Mouse (Mus musculus) hindbrain, embryonic 10.5 days (tissue): ENCODE results near the gene Chdh. TPM values are rescaled to one million over a fixed set of nuclear protein-coding genes. Genes with fewer than 3 reads are reported as not detected.

Experiments
- DNase-seq: peaks from one replicate; pipeline ENCODE4 v3.0.0-alpha.2; 2017; ENCODE audit warnings: low spot score
- H3K27ac ChIP-seq: fragments of 300-500 bp; sonication (generic); 2 replicates; pipeline ENCODE4 v1.5.1; 2016; ENCODE audit warnings: mild to moderate bottlenecking, moderate library complexity
- H3K27me3 ChIP-seq: fragments of 300-500 bp; sonication (generic); 2 replicates; pipeline ENCODE4 v1.6.1; 2016; ENCODE audit warnings: mild to moderate bottlenecking; ENCODE audit not compliant: poor library complexity, insufficient read depth, severe bottlenecking
- H3K36me3 ChIP-seq: fragments of 300-500 bp; sonication (generic); 2 replicates; pipeline ENCODE4 v1.6.1; 2016; ENCODE audit warnings: mild to moderate bottlenecking, moderate library complexity
- H3K4me1 ChIP-seq: fragments of 300-500 bp; sonication (generic); replicated peaks from 2 replicates; pipeline ENCODE4 v1.6.1; 2016; ENCODE audit warnings: mild to moderate bottlenecking
- H3K4me3 ChIP-seq: fragments of 300-500 bp; sonication (generic); 2 replicates; pipeline ENCODE4 v1.5.1; 2016; ENCODE audit warnings: mild to moderate bottlenecking, moderate library complexity
- H3K9me3 ChIP-seq: fragments of 300-500 bp; sonication (generic); 2 replicates; pipeline ENCODE4 v1.6.1; 2016; ENCODE audit warnings: mild to moderate bottlenecking, moderate library complexity
- WGBS: fragments of 180-500 bp; shearing (Covaris S2); methylation state at CpG from one replicate; pipeline ENCODE4 v1.1.7; 2016; 5-methylcytosine and 5-hydroxymethylcytosine counted together
- polyA plus RNA-seq: library from polyadenylated mRNA; unstranded; fragments of >200 nt; fragmentation: Nextera tagmentation; extraction: Ambion mirVana; gene quantifications from 2 replicates; pipeline ENCODE4 v1.2.1, GENCODE M21; 2016

The Chdh gene
- polyA plus RNA-seq = 0.09 and 0.11 TPM in 2 replicates

DNA sequence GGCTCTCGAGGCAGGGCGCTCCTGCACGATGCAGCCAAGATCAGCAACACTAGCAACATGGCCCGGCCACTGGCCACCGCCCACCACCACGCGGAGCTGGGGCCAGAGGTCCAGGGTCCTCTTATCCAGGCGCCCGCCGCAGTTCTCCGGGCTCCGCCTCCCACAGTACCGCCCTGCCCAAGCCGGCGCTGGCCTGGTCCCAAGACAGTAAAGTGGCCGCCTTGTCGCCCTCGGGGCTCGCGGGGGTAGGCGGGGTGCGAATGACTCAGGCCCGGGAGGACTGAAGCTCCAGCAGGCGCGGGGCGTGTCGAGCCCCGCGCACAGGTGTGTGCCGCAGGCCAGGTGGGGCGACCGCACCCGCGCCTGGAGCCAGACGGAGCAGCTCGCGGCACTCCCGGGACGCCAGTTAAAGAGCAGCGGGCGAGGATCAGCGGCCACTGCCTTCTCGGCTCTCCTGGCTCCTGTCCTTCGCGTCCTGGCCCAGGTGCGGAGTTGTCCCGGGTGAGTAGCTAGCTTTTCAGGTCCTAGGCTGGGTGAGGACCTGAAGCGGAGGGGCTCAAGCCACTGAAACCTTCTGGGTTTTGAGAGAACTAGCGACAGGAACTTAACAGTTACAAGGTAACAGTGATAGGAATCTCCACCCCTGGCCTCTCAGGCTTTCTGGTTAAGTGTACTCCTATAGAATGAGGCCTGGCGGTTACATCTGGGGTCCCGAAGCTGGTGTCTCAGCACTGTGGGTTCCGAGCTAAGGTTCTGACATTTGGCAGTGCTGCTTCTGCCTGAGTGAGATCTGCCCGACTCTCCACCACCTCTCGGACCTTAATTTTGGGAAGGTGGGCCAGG is at the start of gene Chdh, which contains the start of gene Il17rb:
Chdh (plus strand) TSS at position 291 of the 843 bp plus-strand sequence.
Il17rb (minus strand) TSS at position 164 of the 843 bp plus-strand sequence.
- Histone ChIP-seq H3K27me3 (peaks cover 43% of the 10 kb centered on the region), H3K36me3 (no peaks in the 10 kb centered on the region), H3K27ac (peak within 1 kb of the TSS; percentile 37; the same call in 1 of the 2 replicates), H3K4me3 (peak within 1 kb of the TSS; percentile 61), H3K9me3 (no peaks in the 10 kb centered on the region), H3K4me1 (peaks cover 11% of the 10 kb centered on the region)
- peak; percentile 45 for DNase-seq
- WGBS = 9% methylated on average over 54 of the region's 54 CpGs

DNA sequence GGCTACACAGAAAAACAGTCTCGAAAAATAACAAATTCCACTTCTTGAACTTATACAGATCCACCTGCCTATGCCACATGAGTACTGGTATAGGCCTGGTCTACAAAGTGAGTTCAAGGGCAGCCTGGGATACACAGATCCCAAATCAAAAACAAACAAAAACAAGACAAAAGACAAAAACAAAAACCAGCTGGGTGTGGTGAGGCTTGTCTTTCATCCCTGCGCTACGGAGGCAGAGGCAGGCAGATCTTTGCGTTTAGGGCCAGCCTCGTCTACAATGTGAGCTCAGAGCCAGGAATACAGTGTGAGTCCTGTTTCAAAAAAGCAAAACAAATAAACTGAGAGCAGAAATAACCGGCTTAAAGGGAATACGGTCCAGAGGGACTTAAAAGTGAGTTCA is 41.2 kb upstream of the Chdh start:
- H3K27ac ChIP-seq = peak overlapping the region; percentile 94
- H3K4me3 ChIP-seq = peak overlapping the region; percentile 94
- peaks cover 26% of the 10 kb centered on the region for H3K36me3 ChIP-seq
- WGBS = 65% methylated on average over 7 of the region's 7 CpGs
- no peaks in the 10 kb centered on the region for H3K27me3 ChIP-seq
- no peaks in the 10 kb centered on the region for H3K9me3 ChIP-seq
- peaks cover 22% of the 10 kb centered on the region for H3K4me1 ChIP-seq
- no peak for DNase-seq

DNA sequence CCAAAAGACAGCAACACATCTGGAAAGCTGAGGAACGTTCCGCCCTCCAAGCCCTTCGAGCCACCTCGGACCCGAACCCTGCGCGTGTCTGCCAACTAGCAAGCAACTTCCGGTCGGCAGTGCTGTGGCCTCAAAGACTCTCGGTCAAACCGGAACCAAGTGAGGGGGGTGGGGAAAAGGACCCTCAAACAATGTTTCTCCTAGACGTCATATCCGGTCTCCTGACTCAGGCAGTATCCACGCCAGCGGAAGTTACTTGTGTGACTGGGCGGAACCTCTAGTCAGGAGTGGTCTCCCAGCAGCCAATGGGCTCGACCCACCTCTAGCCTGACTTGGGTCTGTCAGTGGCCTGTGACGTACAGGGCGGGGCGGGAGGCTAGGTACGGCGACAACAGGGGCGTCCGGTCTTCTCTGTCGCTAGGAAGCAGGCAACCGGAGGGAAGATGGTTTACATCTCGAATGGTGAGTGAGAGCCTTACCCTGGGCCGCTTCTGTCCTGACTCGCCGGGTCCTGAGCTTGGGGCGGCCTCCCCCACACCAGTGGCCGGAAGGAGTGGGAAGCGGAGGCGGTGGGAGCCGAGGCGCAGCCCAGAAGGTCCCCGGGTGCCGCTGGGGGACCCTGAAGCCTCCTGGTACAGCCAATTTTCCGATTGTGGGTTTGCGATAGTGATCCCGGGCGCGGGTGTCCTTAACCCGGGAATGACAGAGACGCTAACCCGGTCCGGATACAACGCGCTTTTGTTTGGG is 40.6 kb upstream of the Chdh start, which contains the start of gene Selenok:
Selenok (plus strand) TSS at position 234 of the 747 bp plus-strand sequence.
- no peaks in the 10 kb centered on the region for H3K9me3 ChIP-seq
- H3K4me3 ChIP-seq = peak within 1 kb of the TSS; percentile 94
- peak; percentile 97 for DNase-seq
- H3K27me3 ChIP-seq = no peaks in the 10 kb centered on the region
- H3K27ac ChIP-seq = peak within 1 kb of the TSS; percentile 94
- peaks cover 22% of the 10 kb centered on the region for H3K4me1 ChIP-seq
- H3K36me3 ChIP-seq = peaks cover 33% of the 10 kb centered on the region
- WGBS = under 1% methylated on average over 49 of the region's 49 CpGs

DNA sequence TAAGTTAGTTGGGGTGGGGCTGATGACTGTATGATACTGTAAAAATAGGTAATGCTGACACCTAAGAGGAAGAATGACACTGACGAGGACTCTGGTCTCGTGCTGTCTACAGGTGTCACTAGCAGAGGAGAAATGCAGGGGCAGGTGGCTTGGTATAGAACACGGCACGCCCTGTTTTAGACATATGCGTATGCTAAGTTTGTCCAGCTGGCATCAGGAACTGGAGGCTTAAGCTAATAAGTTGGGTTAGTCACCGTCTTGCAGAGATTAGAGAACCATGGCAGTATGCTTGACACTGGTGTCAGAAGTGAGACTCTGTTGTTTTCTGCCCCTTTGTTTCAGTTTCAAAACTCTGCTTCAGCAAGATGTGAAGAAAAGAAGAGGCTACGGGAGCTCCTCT is 37.4 kb upstream of the Chdh start:
- no peaks in the 10 kb centered on the region for H3K27me3 ChIP-seq
- H3K27ac ChIP-seq = no peak overlapping the region
- 98% methylated on average over 7 of the region's 7 CpGs for WGBS
- H3K4me3 ChIP-seq = no peak overlapping the region
- H3K36me3 ChIP-seq = peaks cover 65% of the 10 kb centered on the region
- no peak for DNase-seq
- peaks cover 22% of the 10 kb centered on the region for H3K4me1 ChIP-seq
- no peaks in the 10 kb centered on the region for H3K9me3 ChIP-seq

DNA sequence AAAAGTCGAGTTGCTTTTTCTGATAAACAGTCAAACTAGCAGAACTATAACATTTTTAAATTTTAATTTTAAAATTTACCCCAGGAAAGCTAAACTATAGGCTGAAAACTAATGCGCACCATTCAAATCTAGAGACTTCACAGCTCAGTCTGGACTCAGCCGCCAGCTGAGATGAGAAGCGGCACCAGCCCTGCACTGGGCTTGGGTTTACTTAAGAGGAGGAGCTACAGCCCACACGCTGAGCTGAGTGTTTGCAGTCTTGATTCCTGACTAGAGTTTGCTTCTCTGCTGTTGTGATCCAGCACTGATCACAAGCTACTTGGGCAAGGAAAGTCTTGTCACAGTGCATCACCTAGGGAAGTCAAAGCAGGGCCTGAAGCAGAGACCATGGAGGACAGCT is 36.8 kb upstream of the Chdh start:
- H3K27ac ChIP-seq = no peak overlapping the region
- no peak overlapping the region for H3K4me3 ChIP-seq
- H3K36me3 ChIP-seq = peaks cover 67% of the 10 kb centered on the region
- peaks cover 22% of the 10 kb centered on the region for H3K4me1 ChIP-seq
- H3K9me3 ChIP-seq = no peaks in the 10 kb centered on the region
- WGBS = 84% methylated on average over 5 of the region's 5 CpGs
- no peak for DNase-seq
- H3K27me3 ChIP-seq = no peaks in the 10 kb centered on the region

DNA sequence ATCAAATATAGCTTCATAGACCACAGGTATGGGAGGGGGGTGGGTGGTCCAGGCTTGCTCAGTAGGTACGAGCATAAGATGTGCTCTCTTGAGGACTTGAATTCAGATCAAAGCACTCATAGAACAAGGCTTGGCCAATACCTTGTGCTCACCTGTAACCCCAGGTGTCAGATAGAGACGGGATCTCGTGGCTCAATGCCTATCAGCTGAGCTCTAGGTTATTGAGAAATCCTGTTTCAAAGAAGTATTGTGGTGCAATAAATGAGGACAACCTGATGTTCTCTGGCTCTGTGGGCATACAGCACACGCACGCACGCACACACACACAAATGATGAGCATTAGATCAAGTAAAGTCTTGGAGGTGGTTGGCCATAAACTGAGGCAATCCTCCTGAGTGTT is 31.9 kb upstream of the Chdh start:
- H3K27me3 ChIP-seq = no peaks in the 10 kb centered on the region
- DNase-seq = no peak
- H3K9me3 ChIP-seq = peaks cover 9% of the 10 kb centered on the region
- no peak overlapping the region for H3K4me3 ChIP-seq
- peaks cover 70% of the 10 kb centered on the region for H3K36me3 ChIP-seq
- no peak overlapping the region for H3K27ac ChIP-seq
- H3K4me1 ChIP-seq = peaks cover 10% of the 10 kb centered on the region
- 96% methylated on average over 6 of the region's 6 CpGs for WGBS

DNA sequence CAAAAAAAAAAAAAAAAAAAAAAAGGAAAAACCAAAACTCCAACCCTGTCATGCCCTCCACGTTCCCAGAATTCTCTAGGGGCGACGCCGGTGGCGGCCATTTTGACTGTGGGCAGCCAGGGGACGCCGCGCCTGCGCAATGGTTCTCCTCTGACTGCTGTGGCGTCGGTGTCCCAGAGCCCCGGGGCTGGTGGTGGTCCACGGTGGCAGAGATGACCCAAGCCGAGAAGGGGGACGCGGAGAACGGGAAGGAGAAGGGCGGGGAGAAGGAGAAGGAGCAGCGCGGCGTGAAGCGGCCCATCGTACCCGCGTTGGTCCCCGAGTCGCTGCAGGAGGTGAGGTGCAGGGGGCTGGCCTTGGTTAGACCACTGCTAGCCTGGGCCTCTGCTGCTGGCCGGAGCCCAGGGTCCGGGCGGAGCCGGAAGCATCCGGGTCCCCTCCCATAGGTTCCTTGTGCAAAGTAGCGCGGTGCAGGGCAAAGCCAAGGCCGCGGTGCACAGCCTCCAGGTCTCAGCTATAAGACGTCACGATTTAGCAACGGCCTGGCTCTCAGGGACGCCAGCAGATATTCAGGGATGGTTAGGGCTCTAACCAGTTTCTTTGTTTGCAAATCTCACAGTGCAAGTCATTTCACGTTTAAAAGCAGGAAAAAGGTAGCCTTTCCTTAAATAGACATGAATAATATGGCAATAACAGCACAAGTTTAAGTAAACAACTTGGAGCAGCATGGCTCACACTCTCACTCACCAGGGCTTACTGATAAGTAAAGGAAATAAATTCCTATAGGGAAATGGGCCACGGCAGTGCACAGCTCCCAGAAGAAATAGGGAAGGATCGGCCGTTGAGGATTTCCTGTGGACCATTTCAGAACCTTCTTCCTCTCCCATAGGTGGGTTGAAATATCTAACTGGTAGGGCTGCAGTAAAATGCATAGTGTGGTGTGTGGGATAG is 30.3 kb upstream of the Chdh start, which contains the start of gene Actr8:
Actr8 (plus strand) TSS at position 84 of the 951 bp plus-strand sequence.
- peak; percentile 95 for DNase-seq
- peaks cover 10% of the 10 kb centered on the region for H3K4me1 ChIP-seq
- WGBS = 4% methylated on average over 44 of the region's 44 CpGs
- no peaks in the 10 kb centered on the region for H3K27me3 ChIP-seq
- peak within 1 kb of the TSS; percentile 80 for H3K4me3 ChIP-seq
- H3K36me3 ChIP-seq = peaks cover 70% of the 10 kb centered on the region
- peak within 1 kb of the TSS; percentile 97 for H3K27ac ChIP-seq
- H3K9me3 ChIP-seq = peaks cover 12% of the 10 kb centered on the region

DNA sequence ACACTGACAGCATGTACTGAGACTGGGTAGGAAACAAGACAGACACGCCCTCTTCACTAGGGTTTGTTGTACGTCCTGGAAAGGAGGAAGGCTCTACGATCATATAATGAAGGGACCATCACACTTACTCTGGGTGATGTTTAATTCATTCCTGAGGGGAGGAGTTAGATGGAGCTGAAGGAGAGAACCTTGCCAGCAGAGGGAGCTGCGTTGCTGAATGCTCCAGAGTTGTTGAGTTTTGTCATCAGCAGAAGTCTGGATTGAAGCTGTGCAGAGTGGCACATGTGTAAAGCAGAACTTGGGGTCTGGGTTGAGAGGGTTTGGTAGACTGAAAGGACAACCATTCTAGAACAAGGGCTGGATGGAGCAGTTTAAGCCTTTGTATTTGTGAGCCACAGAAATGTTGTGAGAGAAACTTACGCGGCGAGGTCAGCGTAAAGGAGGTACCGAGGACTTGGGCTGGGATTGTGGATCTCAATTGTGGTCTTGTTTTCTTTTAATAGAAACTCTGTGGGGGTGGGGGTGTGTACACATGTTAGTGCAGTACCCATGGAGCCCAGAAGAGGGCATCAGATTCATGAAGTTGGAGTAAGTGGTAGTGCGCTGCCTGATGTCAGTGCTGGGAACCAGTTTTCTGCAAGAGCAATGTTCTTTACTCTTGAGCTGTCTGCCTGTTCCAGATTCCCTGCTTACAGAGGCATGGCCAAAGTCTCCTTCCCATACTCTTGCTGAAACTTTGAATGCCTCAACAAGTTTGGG is 28.2 kb upstream of the Chdh start:
- peaks cover 70% of the 10 kb centered on the region for H3K36me3 ChIP-seq
- H3K4me1 ChIP-seq = peaks cover 10% of the 10 kb centered on the region
- no peaks in the 10 kb centered on the region for H3K27me3 ChIP-seq
- WGBS = 95% methylated on average over 10 of the region's 10 CpGs
- no peak for DNase-seq
- no peak overlapping the region for H3K4me3 ChIP-seq
- H3K9me3 ChIP-seq = peaks cover 12% of the 10 kb centered on the region
- H3K27ac ChIP-seq = no peak overlapping the region

DNA sequence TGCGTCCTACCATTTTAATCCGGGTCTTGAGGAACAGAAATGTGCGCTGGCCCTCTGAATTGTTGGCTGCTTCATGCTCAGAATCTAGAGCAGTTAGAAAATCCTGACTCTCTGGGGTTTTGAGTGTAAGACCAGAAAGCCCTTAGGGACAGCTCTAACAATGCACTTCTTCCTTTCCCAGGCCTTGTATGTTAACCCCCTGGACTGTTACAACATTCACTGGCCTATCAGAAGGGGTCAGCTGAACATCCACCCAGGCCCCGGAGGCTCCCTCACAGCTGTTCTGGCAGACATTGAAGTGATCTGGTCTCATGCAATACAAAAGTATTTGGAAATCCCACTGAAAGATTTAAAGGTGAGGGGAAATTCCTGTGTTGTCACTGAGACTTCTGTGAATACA is 22.7 kb upstream of the Chdh start:
- no peak overlapping the region for H3K27ac ChIP-seq
- H3K27me3 ChIP-seq = no peaks in the 10 kb centered on the region
- no peaks in the 10 kb centered on the region for H3K4me1 ChIP-seq
- H3K4me3 ChIP-seq = no peak overlapping the region
- H3K36me3 ChIP-seq = peaks cover 100% of the 10 kb centered on the region
- WGBS = 96% methylated on average over 4 of the region's 4 CpGs
- H3K9me3 ChIP-seq = peaks cover 3% of the 10 kb centered on the region; the same call in 1 of the 2 replicates
- no peak for DNase-seq

DNA sequence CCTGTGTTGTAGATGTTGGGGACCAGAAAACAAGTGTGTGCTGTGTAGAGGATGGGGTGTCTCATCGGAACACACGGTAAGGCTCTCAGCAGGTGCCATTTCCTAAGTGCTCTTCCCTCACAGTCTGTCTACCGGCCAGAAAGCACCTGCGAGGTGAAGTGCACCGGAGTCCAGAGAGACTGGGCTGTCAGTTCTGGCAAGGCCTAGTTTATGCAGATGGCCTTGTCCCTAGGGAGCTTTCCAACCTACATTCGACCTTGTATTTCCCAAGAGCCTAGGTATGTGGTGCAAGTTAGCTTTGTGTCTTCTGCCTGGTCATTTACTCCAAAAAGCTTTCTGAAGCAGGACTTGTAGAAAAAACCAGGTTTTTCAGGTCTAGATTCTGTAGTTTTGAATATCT is 21.5 kb upstream of the Chdh start:
- WGBS = 95% methylated on average over 6 of the region's 6 CpGs
- H3K36me3 ChIP-seq = peaks cover 100% of the 10 kb centered on the region
- no peaks in the 10 kb centered on the region for H3K4me1 ChIP-seq
- no peak overlapping the region for H3K4me3 ChIP-seq
- no peak overlapping the region for H3K27ac ChIP-seq
- H3K9me3 ChIP-seq = no peaks in the 10 kb centered on the region; the same call in 1 of the 2 replicates
- no peak for DNase-seq
- no peaks in the 10 kb centered on the region for H3K27me3 ChIP-seq

DNA sequence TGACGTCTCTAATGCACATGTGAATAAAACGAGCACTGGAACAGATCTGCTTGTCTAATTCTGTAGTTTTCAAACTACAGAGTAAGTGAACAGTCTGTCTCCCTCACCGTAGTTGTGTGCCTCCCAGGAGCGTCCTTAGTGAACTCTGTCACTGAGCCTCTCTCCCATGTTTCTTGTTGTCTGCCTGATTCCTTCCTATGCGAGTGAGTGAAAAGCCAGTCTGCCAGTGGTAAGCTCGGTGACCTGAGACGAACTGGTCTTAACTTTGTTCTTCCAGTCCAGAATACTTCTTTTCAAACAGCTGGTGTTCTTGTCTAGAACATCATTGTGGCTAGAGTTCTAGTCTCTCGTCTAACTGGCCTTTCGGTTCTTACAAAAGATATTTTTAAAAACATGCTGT is 21.1 kb upstream of the Chdh start:
- H3K27me3 ChIP-seq = no peaks in the 10 kb centered on the region
- no peaks in the 10 kb centered on the region for H3K9me3 ChIP-seq
- H3K4me3 ChIP-seq = no peak overlapping the region
- no peak for DNase-seq
- no peaks in the 10 kb centered on the region for H3K4me1 ChIP-seq
- 90% methylated on average over 9 of the region's 9 CpGs for WGBS
- H3K36me3 ChIP-seq = peaks cover 100% of the 10 kb centered on the region
- H3K27ac ChIP-seq = no peak overlapping the region
